Mouse (Mus musculus) hindbrain, embryonic 15.5 days (tissue): ENCODE results near the gene Atoh8. TPM values are rescaled to one million over a fixed set of nuclear protein-coding genes. Genes with fewer than 3 reads are reported as not detected.

Source experiments
- ATAC-seq: fragments of 200-750 bp; cut with Nextera tagmentation; 2 replicates; pipeline ENCODE4 v1.8.0; 2017; ENCODE audit warnings: low read depth, moderate number of reproducible peaks, moderate TSS enrichment; ENCODE audit not compliant: low FRiP score
- H3K27ac ChIP-seq: fragments of 300-500 bp; sonication (generic); replicated peaks from 2 replicates; pipeline ENCODE4 v1.5.1; 2015; ENCODE audit warnings: mild to moderate bottlenecking, inconsistent platforms
- H3K27me3 ChIP-seq: fragments of 300-500 bp; sonication (generic); 2 replicates; pipeline ENCODE4 v1.6.1; 2015; ENCODE audit warnings: control low read depth, inconsistent platforms
- H3K36me3 ChIP-seq: fragments of 300-500 bp; sonication (generic); 2 replicates; pipeline ENCODE4 v1.6.1; 2015; ENCODE audit warnings: control low read depth, inconsistent platforms
- H3K4me1 ChIP-seq: fragments of 300-500 bp; sonication (generic); replicated peaks from 2 replicates; pipeline ENCODE4 v1.6.1; 2015; ENCODE audit warnings: control low read depth, inconsistent platforms
- H3K4me2 ChIP-seq: fragments of 300-500 bp; sonication (generic); 2 replicates; pipeline ENCODE4 v1.6.1; 2015; ENCODE audit warnings: moderate library complexity, mild to moderate bottlenecking, inconsistent platforms
- H3K4me3 ChIP-seq: fragments of 300-500 bp; sonication (generic); 2 replicates; pipeline ENCODE4 v1.5.1; 2015; ENCODE audit warnings: mild to moderate bottlenecking, inconsistent platforms
- H3K9ac ChIP-seq: fragments of 300-500 bp; sonication (generic); 2 replicates; pipeline ENCODE4 v1.6.1; 2015; ENCODE audit warnings: inconsistent platforms
- H3K9me3 ChIP-seq: fragments of 300-500 bp; sonication (generic); 2 replicates; pipeline ENCODE4 v1.6.1; 2016; ENCODE audit warnings: control low read depth, inconsistent platforms
- WGBS: fragments of 180-500 bp; shearing (Covaris S2); methylation state at CpG from one replicate; pipeline ENCODE4 v1.1.7; 2015; 5-methylcytosine and 5-hydroxymethylcytosine counted together
- polyA plus RNA-seq: library from polyadenylated mRNA; unstranded; fragments of >200 nt; fragmentation: Nextera tagmentation; extraction: Ambion mirVana; gene quantifications from 2 replicates; pipeline ENCODE4 v1.2.1, GENCODE M21; 2015

Gene Atoh8
- polyA plus RNA-seq, 1 experiment from 2014 or later: 4.2 TPM

DNA sequence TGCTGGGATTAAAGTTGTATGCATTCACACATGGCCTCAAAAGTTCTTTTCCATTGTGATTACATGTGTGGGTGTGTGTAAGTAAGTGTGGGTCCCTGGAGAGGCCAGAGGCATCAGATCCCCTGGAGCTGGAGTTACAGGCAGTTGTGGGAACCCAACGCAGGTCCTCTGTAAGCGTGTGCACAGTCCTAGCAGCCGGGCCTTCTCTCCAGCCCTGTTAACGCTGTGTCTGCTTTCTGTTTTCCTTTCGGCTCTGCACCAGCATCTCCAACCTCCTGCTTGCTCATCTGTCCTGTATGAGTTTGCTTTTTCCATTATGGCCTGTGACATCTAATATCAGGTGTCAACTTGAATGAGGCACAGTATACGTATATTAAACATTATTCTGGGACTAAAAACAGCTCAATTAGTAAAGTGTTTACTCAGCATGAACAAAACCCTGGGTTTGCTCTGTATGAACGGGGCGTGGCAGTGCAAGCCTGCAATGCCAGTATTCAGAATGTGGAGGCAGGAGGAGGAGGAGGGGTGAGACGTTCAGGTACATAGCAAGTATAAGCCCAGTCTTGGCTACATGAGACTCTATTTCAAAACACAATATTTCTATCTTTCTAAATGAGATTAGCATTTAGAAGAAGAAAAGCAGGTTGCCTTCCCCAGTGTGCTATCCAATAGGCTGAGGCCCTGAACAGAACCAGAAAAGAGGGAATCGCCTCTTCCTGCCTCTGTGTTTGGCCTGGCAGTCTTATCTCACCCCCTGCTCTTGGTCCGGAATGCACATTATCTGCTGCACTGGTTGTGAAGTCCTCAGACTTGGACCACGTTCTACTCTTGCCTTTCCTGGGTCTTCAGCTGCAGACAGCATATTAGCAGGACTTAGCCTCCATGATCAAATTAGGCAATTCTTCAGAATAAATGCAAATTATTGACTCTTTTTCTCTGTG lies 55.5 kb downstream of the Atoh8 start:
- no peaks in the 10 kb centered on the region for H3K27me3 ChIP-seq
- no peak overlapping the region for H3K4me2 ChIP-seq
- ATAC-seq: no peak
- H3K36me3 ChIP-seq: no peaks in the 10 kb centered on the region
- H3K27ac ChIP-seq: no peak overlapping the region
- 84% methylated on average over 12 of the region's 12 CpGs for WGBS
- no peaks in the 10 kb centered on the region for H3K4me1 ChIP-seq
- H3K4me3 ChIP-seq: no peak overlapping the region
- no peak overlapping the region for H3K9ac ChIP-seq
- no peaks in the 10 kb centered on the region for H3K9me3 ChIP-seq

- WGBS: 93% methylated on average over 3 of the region's 3 CpGs
- ATAC-seq: no peak
- Histone ChIP-seq H3K36me3 (no peaks in the 10 kb centered on the region), H3K4me1 (no peaks in the 10 kb centered on the region), H3K4me3 (no peak overlapping the region), H3K9me3 (no peaks in the 10 kb centered on the region), H3K9ac (no peak overlapping the region), H3K27ac (no peak overlapping the region), H3K27me3 (no peaks in the 10 kb centered on the region), H3K4me2 (no peak overlapping the region)
Measured at GRCm38 (mm10) chr6:72179006-72179405, 56.4 kb downstream of the Atoh8 start.

DNA sequence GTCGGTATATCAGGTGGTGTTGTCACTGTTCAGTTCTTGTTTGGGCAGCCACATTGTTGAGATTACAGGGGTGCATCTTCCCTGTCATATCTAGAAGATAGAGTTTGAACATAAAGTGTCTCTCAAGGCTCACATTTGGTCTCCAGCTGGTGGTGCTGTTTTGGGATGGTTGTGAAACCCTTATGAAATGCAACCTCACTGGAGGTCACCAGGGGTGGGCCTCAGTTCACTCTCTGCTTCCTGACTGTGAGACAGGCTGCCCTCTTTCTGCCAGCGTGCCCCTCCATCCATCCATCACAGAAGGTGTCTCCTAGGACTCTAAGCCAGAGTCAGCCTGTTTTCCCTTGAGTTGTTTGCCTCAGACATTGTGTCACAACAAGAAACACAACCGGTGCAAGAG lies 58.0 kb downstream of the Atoh8 start:
- WGBS: 85% methylated on average over 3 of the region's 3 CpGs

DNA sequence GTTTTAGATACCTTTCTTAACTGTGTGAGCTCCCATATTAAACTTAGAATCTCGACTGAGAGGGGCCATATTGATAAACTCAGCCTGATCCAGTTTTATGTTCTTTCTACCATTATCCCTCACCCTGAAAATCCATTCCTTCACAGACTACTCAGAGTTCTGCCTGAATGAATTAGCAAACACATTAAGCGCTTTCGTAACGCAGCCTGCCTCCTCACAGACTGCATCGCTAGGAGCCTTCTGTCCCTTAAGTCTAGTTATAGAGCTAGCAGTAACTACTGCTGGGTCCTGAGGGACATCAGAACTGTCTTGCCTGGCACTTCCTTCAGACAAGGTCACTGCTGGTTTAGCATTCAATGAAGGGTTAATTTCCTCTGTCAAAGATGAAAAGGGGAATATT lies 59.4 kb downstream of the Atoh8 start:
- no peak for ATAC-seq
- 58% methylated on average over 5 of the region's 5 CpGs for WGBS
- Histone ChIP-seq H3K4me1 (no peaks in the 10 kb centered on the region), H3K4me2 (no peak overlapping the region), H3K9ac (no peak overlapping the region), H3K27me3 (no peaks in the 10 kb centered on the region), H3K36me3 (no peaks in the 10 kb centered on the region), H3K27ac (no peak overlapping the region), H3K9me3 (no peaks in the 10 kb centered on the region), H3K4me3 (no peak overlapping the region)

More for the DNA sequence above, 58.0 kb downstream of the Atoh8 start:
- Histone ChIP-seq H3K4me2 (no peak overlapping the region), H3K4me3 (no peak overlapping the region), H3K9ac (no peak overlapping the region), H3K36me3 (no peaks in the 10 kb centered on the region), H3K4me1 (no peaks in the 10 kb centered on the region), H3K9me3 (no peaks in the 10 kb centered on the region), H3K27me3 (no peaks in the 10 kb centered on the region), H3K27ac (no peak overlapping the region)
- no peak for ATAC-seq

- 38% methylated on average over 3 of the region's 3 CpGs for WGBS
Measured at GRCm38 (mm10) chr6:72175419-72175818, 60.0 kb downstream of the Atoh8 start.

DNA sequence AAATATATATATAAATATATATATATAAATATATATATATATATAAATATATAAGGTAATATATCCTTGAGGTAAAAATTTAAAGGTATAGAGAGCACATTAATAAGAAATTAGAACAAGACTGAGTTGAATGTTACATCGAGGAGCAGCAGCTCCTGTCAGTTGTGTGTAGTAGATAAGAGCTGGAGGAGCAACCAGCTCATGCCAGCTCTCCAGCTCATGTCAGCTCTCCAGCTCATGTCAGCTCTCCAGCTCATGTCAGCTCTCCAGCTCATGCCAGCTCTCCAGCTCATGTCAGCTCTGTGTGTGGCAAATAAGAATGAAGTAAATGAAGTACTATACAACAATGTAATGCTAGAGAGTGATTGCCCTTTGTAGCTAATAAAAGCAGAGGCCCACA lies 62.0 kb downstream of the Atoh8 start:
- 97% methylated on average over 1 of the region's 1 CpGs for WGBS
- ATAC-seq: no peak

More at GRCm38 (mm10) chr6:72175419-72175818, 60.0 kb downstream of the Atoh8 start:
- ATAC-seq: no peak
- H3K4me1 ChIP-seq: no peaks in the 10 kb centered on the region
- H3K9me3 ChIP-seq: no peaks in the 10 kb centered on the region
- no peaks in the 10 kb centered on the region for H3K27me3 ChIP-seq
- H3K9ac ChIP-seq: no peak overlapping the region
- no peak overlapping the region for H3K4me2 ChIP-seq
- no peaks in the 10 kb centered on the region for H3K36me3 ChIP-seq
- H3K4me3 ChIP-seq: no peak overlapping the region
- no peak overlapping the region for H3K27ac ChIP-seq

DNA sequence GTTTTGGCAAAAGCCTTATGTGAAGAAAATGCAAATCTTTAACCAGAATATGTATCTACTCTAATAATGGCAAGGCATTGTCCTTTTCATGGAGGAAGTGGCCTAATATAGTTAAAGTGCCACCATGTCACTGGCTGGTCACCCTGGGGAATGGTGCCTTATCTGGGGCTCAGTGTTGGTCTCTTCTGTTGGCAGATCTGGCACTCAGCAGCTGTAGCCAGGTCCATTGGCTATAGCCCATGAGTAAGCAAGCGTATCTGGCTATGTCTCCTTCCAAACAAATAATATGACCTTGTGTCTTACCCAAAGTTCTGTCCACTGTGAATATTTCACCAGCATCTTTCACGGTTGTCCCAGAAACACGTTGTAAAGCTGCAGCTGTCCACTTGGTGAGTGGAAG lies 64.0 kb downstream of the Atoh8 start:
- Histone ChIP-seq H3K36me3 (no peaks in the 10 kb centered on the region), H3K4me1 (no peaks in the 10 kb centered on the region), H3K27ac (no peak overlapping the region), H3K4me3 (no peak overlapping the region), H3K4me2 (no peak overlapping the region), H3K9me3 (no peaks in the 10 kb centered on the region), H3K9ac (no peak overlapping the region), H3K27me3 (no peaks in the 10 kb centered on the region)
- ATAC-seq: no peak
- 90% methylated on average over 3 of the region's 3 CpGs for WGBS

More for the DNA sequence above, 62.0 kb downstream of the Atoh8 start:
- Histone ChIP-seq H3K36me3 (no peaks in the 10 kb centered on the region), H3K4me2 (no peak overlapping the region), H3K9me3 (no peaks in the 10 kb centered on the region), H3K4me1 (no peaks in the 10 kb centered on the region), H3K27me3 (no peaks in the 10 kb centered on the region), H3K4me3 (no peak overlapping the region), H3K9ac (no peak overlapping the region), H3K27ac (no peak overlapping the region)

GRCm38 (mm10) chr6:72165907-72166306 lies 69.5 kb downstream of the Atoh8 start:
- no peak for ATAC-seq
- no peaks in the 10 kb centered on the region for H3K27me3 ChIP-seq
- no peaks in the 10 kb centered on the region for H3K36me3 ChIP-seq
- H3K9ac ChIP-seq: no peak overlapping the region
- 0 out of 2 replicates have a peak, but pooled peaks cover 9% of the 10 kb centered on the region for H3K4me1 ChIP-seq
- H3K9me3 ChIP-seq: no peaks in the 10 kb centered on the region
- WGBS: 58% methylated on average over 2 of the region's 2 CpGs
- no peak overlapping the region for H3K4me2 ChIP-seq
- H3K4me3 ChIP-seq: no peak overlapping the region
- H3K27ac ChIP-seq: no peak overlapping the region

DNA sequence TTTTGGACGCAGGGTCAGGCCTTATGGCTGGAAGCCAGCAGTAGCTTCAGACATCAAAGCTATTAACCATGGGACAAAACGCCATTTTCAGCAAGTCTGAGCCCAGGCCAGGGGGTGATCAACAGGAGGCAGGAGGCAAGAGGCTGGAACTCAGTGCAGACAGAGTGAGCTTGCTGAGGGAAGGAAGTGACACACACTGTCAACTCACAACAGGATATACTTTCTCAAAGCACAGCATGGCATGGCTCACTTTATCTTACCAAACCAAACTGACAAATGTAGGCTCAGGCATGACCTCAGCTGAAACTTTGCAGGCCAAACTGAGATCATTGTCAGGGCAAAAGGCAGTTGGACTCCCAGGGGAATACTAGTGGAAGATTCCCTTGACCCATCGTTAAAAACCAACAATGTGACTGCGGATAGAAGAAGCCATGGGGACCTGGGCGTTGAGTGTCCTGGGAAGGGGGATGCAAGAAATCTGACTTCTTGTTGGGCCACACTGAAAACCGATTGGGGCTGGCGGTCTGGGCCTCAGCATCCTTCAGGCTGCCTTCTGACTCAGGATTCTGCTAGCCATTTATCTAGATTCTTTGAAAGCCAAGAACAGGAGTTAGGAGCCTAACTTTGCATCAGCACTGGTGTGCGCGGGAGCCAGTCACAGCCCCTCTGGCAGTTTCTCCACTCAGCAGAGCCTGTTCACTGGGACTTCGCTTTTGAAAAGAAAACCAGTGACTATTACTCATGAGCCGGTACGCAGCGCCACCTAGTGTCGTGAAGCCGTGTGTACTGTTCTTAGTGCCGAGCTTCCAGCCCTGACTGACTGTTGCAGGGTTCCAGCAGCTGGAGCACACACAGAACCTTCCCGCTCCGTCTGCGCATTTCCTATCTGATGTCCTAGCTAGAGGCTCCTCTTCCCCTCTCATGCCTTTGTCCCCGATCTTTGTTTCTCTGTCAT lies 70.8 kb downstream of the Atoh8 start:
- Histone ChIP-seq H3K27me3 (no peaks in the 10 kb centered on the region), H3K9me3 (no peaks in the 10 kb centered on the region), H3K9ac (no peak overlapping the region), H3K27ac (no peak overlapping the region), H3K4me3 (no peak overlapping the region), H3K4me2 (no peak overlapping the region), H3K4me1 (0 out of 2 replicates have a peak, but pooled peaks cover 9% of the 10 kb centered on the region), H3K36me3 (no peaks in the 10 kb centered on the region)
- ATAC-seq: peak; percentile 93
- whole genome bisulfite sequencing: 21% methylated on average over 20 of the region's 20 CpGs

DNA sequence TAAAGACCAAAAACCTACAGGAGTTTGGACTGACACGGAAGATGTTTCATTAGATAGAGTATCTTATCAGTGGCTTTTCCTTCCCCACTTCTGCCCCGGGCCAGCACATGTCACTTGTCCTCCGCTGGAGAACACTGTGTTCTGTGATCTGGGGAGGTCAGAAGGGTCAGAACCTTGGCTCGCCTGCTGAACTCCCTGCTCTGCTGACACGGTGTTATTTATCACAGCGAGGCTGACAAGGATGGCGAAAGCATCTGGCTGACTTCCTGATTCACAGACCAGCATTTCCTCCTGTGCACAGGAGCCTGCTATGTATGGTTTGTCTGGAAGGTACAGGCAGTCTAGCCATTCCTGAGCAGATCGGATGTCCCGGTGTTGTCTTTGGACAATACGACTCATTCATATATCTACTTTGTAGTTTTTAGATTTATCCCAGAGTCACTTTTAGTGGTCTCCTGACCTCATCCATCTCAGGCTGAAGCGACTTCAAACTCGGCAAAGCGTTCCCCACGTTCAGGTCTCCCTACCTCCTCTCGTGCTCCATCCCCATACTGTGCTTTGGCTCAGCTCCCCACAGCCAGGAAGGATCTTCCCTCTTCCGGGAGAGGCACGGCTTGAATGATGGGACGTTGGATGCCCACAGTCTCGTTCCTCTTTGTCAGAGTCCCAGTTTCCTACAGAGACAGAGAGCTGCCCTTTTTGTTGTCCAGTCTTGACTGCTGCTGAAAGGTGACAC lies 73.1 kb downstream of the Atoh8 start:
- no peak for ATAC-seq

GRCm38 (mm10) chr6:72161751-72162150 lies 73.6 kb downstream of the Atoh8 start:
- ATAC-seq: no peak
- Histone ChIP-seq H3K4me3 (no peak overlapping the region), H3K4me2 (no peak overlapping the region), H3K27me3 (no peaks in the 10 kb centered on the region), H3K36me3 (no peaks in the 10 kb centered on the region), H3K4me1 (0 out of 2 replicates have a peak, but pooled peaks cover 9% of the 10 kb centered on the region), H3K9me3 (no peaks in the 10 kb centered on the region), H3K27ac (no peak overlapping the region), H3K9ac (no peak overlapping the region)
- 86% methylated on average over 5 of the region's 5 CpGs for WGBS

More for the DNA sequence above, 73.1 kb downstream of the Atoh8 start:
- no peak overlapping the region for H3K27ac ChIP-seq
- no peaks in the 10 kb centered on the region for H3K36me3 ChIP-seq
- no peaks in the 10 kb centered on the region for H3K27me3 ChIP-seq
- 60% methylated on average over 19 of the region's 19 CpGs for WGBS
- H3K9ac ChIP-seq: no peak overlapping the region
- H3K4me2 ChIP-seq: no peak overlapping the region
- 0 out of 2 replicates have a peak, but pooled peaks cover 9% of the 10 kb centered on the region for H3K4me1 ChIP-seq
- no peaks in the 10 kb centered on the region for H3K9me3 ChIP-seq
- no peak overlapping the region for H3K4me3 ChIP-seq
